Mouse (Mus musculus): ENCODE measurements around the gene Fgfr2. TPM values are rescaled to one million over a fixed set of nuclear protein-coding genes. Genes with fewer than 3 reads are reported as not detected.

Fgfr2 gene
- polyA plus RNA-seq, 1 experiment from 2014 or later = 11.4 TPM

DNA sequence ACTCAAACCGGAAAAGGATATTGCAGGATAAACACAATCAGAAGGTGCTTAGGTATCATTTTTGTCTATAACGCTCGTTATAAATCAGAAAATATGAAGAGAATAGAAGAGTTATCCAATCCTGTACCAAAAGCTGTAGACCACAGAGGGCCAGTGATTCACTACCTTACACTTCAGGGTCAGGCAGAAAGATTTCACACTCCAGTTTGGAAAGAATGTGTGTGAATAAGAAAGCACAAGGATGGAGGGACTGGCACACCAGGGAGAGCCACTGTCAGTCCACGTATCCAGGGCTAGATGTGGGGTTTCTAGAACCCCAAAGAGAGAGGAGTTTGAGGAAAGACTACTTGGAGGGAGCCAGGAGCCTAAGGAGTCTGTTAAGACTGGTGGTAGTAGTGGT lies 546.3 kb downstream of the Fgfr2 start:
- Histone ChIP-seq H3K27me3 (ENCODE audit: control insufficient read depth, insufficient read depth, low read depth, low read length) (peaks cover 14% of the 10 kb centered on the region), H3K27ac (ENCODE audit: low read length) (peak overlapping the region; percentile 61; the same call in 1 of the 2 replicates), H3K4me2 (ENCODE audit: low read depth, low read length) (peak overlapping the region; percentile 90), H3K4me1 (ENCODE audit: control insufficient read depth, low read depth, low read length) (peaks cover 23% of the 10 kb centered on the region), H3K9ac (ENCODE audit: low read depth, low read length) (peak overlapping the region; percentile 87; the same call in 1 of the 2 replicates), H3K4me3 (ENCODE audit: low read depth, low read length) (peak overlapping the region; percentile 83), H3K36me3 (ENCODE audit: control insufficient read depth, insufficient read depth) (no peaks in the 10 kb centered on the region), H3K9me3 (replicated peaks; ENCODE audit: control insufficient read depth, low read length) (no peaks in the 10 kb centered on the region)
- 53% methylated on average over 4 of the region's 4 CpGs for WGBS (ENCODE audit: insufficient replicate concordance)
- no peak for ATAC-seq (ENCODE audit: low read depth)

DNA sequence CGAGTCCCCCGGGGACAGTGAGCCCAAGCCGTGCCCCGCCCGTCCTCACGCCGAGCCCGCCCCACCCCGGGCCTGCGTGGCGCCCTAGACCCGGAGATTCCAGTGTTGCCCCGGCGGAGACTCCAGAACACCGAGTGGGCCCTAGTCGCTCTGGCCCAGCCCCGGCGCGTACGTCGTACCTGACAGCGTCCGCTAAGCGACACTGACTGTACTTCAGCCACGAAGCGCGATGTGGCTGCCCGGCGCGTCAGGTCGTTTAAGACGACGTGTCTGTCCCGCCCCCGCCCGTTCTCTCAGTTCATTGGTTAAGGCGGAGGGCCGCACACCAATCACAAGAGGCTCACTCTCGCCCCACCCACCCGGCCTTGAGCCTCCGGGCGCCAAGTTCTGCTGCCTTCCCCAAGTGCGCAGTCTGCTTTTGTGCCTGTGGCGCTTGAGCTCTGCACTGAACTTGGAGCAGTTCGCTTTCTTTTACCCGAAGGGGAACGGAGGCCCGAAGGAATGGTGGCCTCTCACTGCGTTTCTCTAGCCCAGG lies 547.0 kb downstream of the Fgfr2 start, which contains the start of gene Oat:
Gene Oat (minus strand): TSS at position 283 of the 535 bp plus-strand sequence.
- H3K4me1 ChIP-seq (ENCODE audit: control insufficient read depth, low read depth, low read length) = peaks cover 27% of the 10 kb centered on the region
- peak; percentile 96 for ATAC-seq (ENCODE audit: low read depth)
- no peaks in the 10 kb centered on the region for H3K36me3 ChIP-seq (ENCODE audit: control insufficient read depth, insufficient read depth)
- H3K4me3 ChIP-seq (ENCODE audit: low read depth, low read length) = peak within 1 kb of the TSS; percentile 83
- no peaks in the 10 kb centered on the region for H3K9me3 ChIP-seq (replicated peaks; ENCODE audit: control insufficient read depth, low read length)
- under 1% methylated on average over 49 of the region's 49 CpGs for WGBS (ENCODE audit: insufficient replicate concordance)
- H3K27ac ChIP-seq (ENCODE audit: low read length) = peak within 1 kb of the TSS; percentile 92
- peaks cover 14% of the 10 kb centered on the region for H3K27me3 ChIP-seq (ENCODE audit: control insufficient read depth, insufficient read depth, low read depth, low read length)
- H3K9ac ChIP-seq (ENCODE audit: low read depth, low read length) = peak within 1 kb of the TSS; percentile 87
- peak within 1 kb of the TSS; percentile 90 for H3K4me2 ChIP-seq (ENCODE audit: low read depth, low read length)

GRCm38 (mm10) chr7:132575623-132576022 lies 547.5 kb downstream of the Fgfr2 start:
- peaks cover 14% of the 10 kb centered on the region for H3K27me3 ChIP-seq (ENCODE audit: control insufficient read depth, insufficient read depth, low read depth, low read length)
- WGBS (ENCODE audit: insufficient replicate concordance) = 1% methylated on average over 13 of the region's 13 CpGs
- peak overlapping the region; percentile 92 for H3K27ac ChIP-seq (ENCODE audit: low read length)
- H3K4me3 ChIP-seq (ENCODE audit: low read depth, low read length) = peak overlapping the region; percentile 83
- H3K4me2 ChIP-seq (ENCODE audit: low read depth, low read length) = peak overlapping the region; percentile 90
- H3K4me1 ChIP-seq (ENCODE audit: control insufficient read depth, low read depth, low read length) = peaks cover 27% of the 10 kb centered on the region
- H3K36me3 ChIP-seq (ENCODE audit: control insufficient read depth, insufficient read depth) = no peaks in the 10 kb centered on the region
- peak; percentile 75 for ATAC-seq (ENCODE audit: low read depth)
- no peaks in the 10 kb centered on the region for H3K9me3 ChIP-seq (replicated peaks; ENCODE audit: control insufficient read depth, low read length)
- H3K9ac ChIP-seq (ENCODE audit: low read depth, low read length) = peak overlapping the region; percentile 87

GRCm38 (mm10) chr7:132574646-132575045 lies 548.5 kb downstream of the Fgfr2 start:
- H3K9me3 ChIP-seq (replicated peaks; ENCODE audit: control insufficient read depth, low read length) = no peaks in the 10 kb centered on the region
- 75% methylated on average over 5 of the region's 5 CpGs for WGBS (ENCODE audit: insufficient replicate concordance)
- no peak overlapping the region for H3K27ac ChIP-seq (ENCODE audit: low read length)
- H3K4me3 ChIP-seq (ENCODE audit: low read depth, low read length) = no peak overlapping the region
- peaks cover 22% of the 10 kb centered on the region for H3K27me3 ChIP-seq (ENCODE audit: control insufficient read depth, insufficient read depth, low read depth, low read length)
- H3K4me1 ChIP-seq (ENCODE audit: control insufficient read depth, low read depth, low read length) = peaks cover 37% of the 10 kb centered on the region
- H3K4me2 ChIP-seq (ENCODE audit: low read depth, low read length) = no peak overlapping the region; the same call in 1 of the 2 replicates
- no peaks in the 10 kb centered on the region for H3K36me3 ChIP-seq (ENCODE audit: control insufficient read depth, insufficient read depth)
- no peak for ATAC-seq (ENCODE audit: low read depth)
- H3K9ac ChIP-seq (ENCODE audit: low read depth, low read length) = no peak overlapping the region

- peak overlapping the region; percentile 28; the same call in 1 of the 2 replicates for H3K9ac ChIP-seq (ENCODE audit: low read depth, low read length)
Observed at GRCm38 (mm10) chr7:132573205-132573604, 549.9 kb downstream of the Fgfr2 start.

GRCm38 (mm10) chr7:132572738-132573137 lies 550.4 kb downstream of the Fgfr2 start:
- peak overlapping the region; percentile 44 for H3K4me2 ChIP-seq (ENCODE audit: low read depth, low read length)
- peaks cover 12% of the 10 kb centered on the region for H3K27me3 ChIP-seq (ENCODE audit: control insufficient read depth, insufficient read depth, low read depth, low read length)
- peaks cover 39% of the 10 kb centered on the region for H3K4me1 ChIP-seq (ENCODE audit: control insufficient read depth, low read depth, low read length)
- peak overlapping the region; percentile 28; the same call in 1 of the 2 replicates for H3K9ac ChIP-seq (ENCODE audit: low read depth, low read length)
- no peaks in the 10 kb centered on the region for H3K9me3 ChIP-seq (replicated peaks; ENCODE audit: control insufficient read depth, low read length)
- no peak for ATAC-seq (ENCODE audit: low read depth)
- H3K4me3 ChIP-seq (ENCODE audit: low read depth, low read length) = no peak overlapping the region
- H3K36me3 ChIP-seq (ENCODE audit: control insufficient read depth, insufficient read depth) = peaks cover 2% of the 10 kb centered on the region; the same call in 1 of the 2 replicates
- H3K27ac ChIP-seq (ENCODE audit: low read length) = peak overlapping the region; percentile 64; the same call in 1 of the 2 replicates
- 36% methylated on average over 3 of the region's 3 CpGs for WGBS (ENCODE audit: insufficient replicate concordance)

More at GRCm38 (mm10) chr7:132573205-132573604, 549.9 kb downstream of the Fgfr2 start:
- Histone ChIP-seq H3K9me3 (replicated peaks; ENCODE audit: control insufficient read depth, low read length) (no peaks in the 10 kb centered on the region), H3K4me2 (ENCODE audit: low read depth, low read length) (peak overlapping the region; percentile 44; the same call in 1 of the 2 replicates), H3K27me3 (ENCODE audit: control insufficient read depth, insufficient read depth, low read depth, low read length) (peaks cover 13% of the 10 kb centered on the region), H3K4me1 (ENCODE audit: control insufficient read depth, low read depth, low read length) (peaks cover 39% of the 10 kb centered on the region), H3K36me3 (ENCODE audit: control insufficient read depth, insufficient read depth) (peaks cover 2% of the 10 kb centered on the region; the same call in 1 of the 2 replicates), H3K27ac (ENCODE audit: low read length) (peak overlapping the region; percentile 64), H3K4me3 (ENCODE audit: low read depth, low read length) (no peak overlapping the region)
- no peak for ATAC-seq (ENCODE audit: low read depth)
- 63% methylated on average over 6 of the region's 6 CpGs for WGBS (ENCODE audit: insufficient replicate concordance)

- Histone ChIP-seq H3K9ac (ENCODE audit: low read depth, low read length) (no peak overlapping the region), H3K36me3 (ENCODE audit: control insufficient read depth, insufficient read depth) (peaks cover 4% of the 10 kb centered on the region; the same call in 1 of the 2 replicates), H3K27ac (ENCODE audit: low read length) (peak overlapping the region; percentile 14; the same call in 1 of the 2 replicates), H3K9me3 (replicated peaks; ENCODE audit: control insufficient read depth, low read length) (no peaks in the 10 kb centered on the region), H3K4me2 (ENCODE audit: low read depth, low read length) (no peak overlapping the region), H3K4me1 (ENCODE audit: control insufficient read depth, low read depth, low read length) (peaks cover 33% of the 10 kb centered on the region), H3K4me3 (ENCODE audit: low read depth, low read length) (no peak overlapping the region), H3K27me3 (ENCODE audit: control insufficient read depth, insufficient read depth, low read depth, low read length) (peaks cover 8% of the 10 kb centered on the region)
- no peak for ATAC-seq (ENCODE audit: low read depth)
- WGBS (ENCODE audit: insufficient replicate concordance) = 82% methylated on average over 8 of the region's 8 CpGs
Observed at GRCm38 (mm10) chr7:132571481-132571880, 551.7 kb downstream of the Fgfr2 start.

DNA sequence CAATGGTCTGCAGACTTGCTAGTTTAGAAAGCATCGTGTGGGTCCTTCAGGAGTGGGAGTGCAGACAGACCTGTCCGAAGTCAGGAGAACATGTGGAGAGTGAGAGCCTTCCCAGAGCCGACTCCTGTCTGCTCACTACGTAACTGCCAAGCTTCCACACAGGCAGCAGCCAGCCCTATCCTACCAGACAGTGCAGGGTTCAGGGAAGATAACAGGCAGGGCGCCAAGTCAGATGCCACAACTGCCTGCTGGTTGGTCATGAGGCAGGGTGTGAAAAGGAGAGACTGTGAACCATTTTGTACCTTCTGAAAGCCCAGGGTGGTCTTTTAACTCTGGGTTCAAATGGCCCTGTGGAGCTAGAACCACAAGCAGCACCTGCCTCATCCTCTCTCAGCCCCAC lies 553.1 kb downstream of the Fgfr2 start:
- H3K27ac ChIP-seq (ENCODE audit: low read length) = peak overlapping the region; percentile 61
- peak overlapping the region; percentile 41 for H3K9ac ChIP-seq (ENCODE audit: low read depth, low read length)
- ATAC-seq (ENCODE audit: low read depth) = peak; percentile 87
- H3K36me3 ChIP-seq (ENCODE audit: control insufficient read depth, insufficient read depth) = peaks cover 4% of the 10 kb centered on the region; the same call in 1 of the 2 replicates
- no peaks in the 10 kb centered on the region for H3K9me3 ChIP-seq (replicated peaks; ENCODE audit: control insufficient read depth, low read length)
- H3K27me3 ChIP-seq (ENCODE audit: control insufficient read depth, insufficient read depth, low read depth, low read length) = peaks cover 8% of the 10 kb centered on the region
- 30% methylated on average over 5 of the region's 5 CpGs for WGBS (ENCODE audit: insufficient replicate concordance)
- H3K4me3 ChIP-seq (ENCODE audit: low read depth, low read length) = no peak overlapping the region
- H3K4me1 ChIP-seq (ENCODE audit: control insufficient read depth, low read depth, low read length) = peaks cover 25% of the 10 kb centered on the region
- H3K4me2 ChIP-seq (ENCODE audit: low read depth, low read length) = peak overlapping the region; percentile 31

DNA sequence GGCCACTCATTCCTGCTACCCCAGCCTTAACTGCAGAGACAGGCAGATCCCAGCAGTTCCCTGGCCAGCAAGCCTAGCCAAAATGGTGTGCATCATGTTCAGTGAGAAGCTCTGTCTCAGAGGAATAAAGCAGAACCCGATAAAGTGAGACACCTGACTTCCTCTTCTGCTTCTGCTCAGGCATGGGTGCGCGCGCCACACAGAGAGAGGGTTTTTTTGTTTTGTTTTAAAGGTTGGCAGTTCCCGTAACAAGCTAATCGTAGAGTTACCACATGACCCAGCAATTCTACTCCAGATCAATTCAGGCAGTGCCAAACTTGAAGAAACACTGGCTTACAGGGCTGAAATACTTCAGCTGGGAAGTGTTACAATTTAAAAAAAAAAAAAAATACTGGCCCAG lies 554.3 kb downstream of the Fgfr2 start:
- H3K9me3 ChIP-seq (replicated peaks; ENCODE audit: control insufficient read depth, low read length) = no peaks in the 10 kb centered on the region
- H3K4me2 ChIP-seq (ENCODE audit: low read depth, low read length) = no peak overlapping the region
- no peak overlapping the region for H3K27ac ChIP-seq (ENCODE audit: low read length)
- peaks cover 8% of the 10 kb centered on the region for H3K27me3 ChIP-seq (ENCODE audit: control insufficient read depth, insufficient read depth, low read depth, low read length)
- no peak overlapping the region for H3K4me3 ChIP-seq (ENCODE audit: low read depth, low read length)
- 78% methylated on average over 6 of the region's 6 CpGs for WGBS (ENCODE audit: insufficient replicate concordance)
- H3K36me3 ChIP-seq (ENCODE audit: control insufficient read depth, insufficient read depth) = peaks cover 7% of the 10 kb centered on the region
- H3K9ac ChIP-seq (ENCODE audit: low read depth, low read length) = no peak overlapping the region
- H3K4me1 ChIP-seq (ENCODE audit: control insufficient read depth, low read depth, low read length) = peaks cover 25% of the 10 kb centered on the region
- no peak for ATAC-seq (ENCODE audit: low read depth)
